Mouse (Mus musculus): Measurements from ENCODE around the gene Pradc1.

Pradc1 gene

GRCm38 (mm10) chr6:85431842-85432431 is 19.8 kb downstream of the Pradc1 start, which contains the start of gene Smyd5:
Gene Smyd5, plus strand, starts transcription at chr6:85431989.
- H3K27me3 ChIP-seq (ENCODE audit: insufficient read depth, low read length), result peaks cover 15% of the 10 kb centered on the region
- H3K36me3 ChIP-seq (ENCODE audit: insufficient read depth, low read length), result peaks cover 22% of the 10 kb centered on the region
- TF ChIP-seq NANOG (IDR thresholded peaks at IDR 0.05; ENCODE audit: borderline replicate concordance, low read length) (no peak), CTCF (conservative IDR thresholded peaks at IDR 0.05; ENCODE audit: low read length) (no peak), POU5F1 (IDR thresholded peaks at IDR 0.05; ENCODE audit: borderline replicate concordance, low read length) (no peak)
- no peaks in the 10 kb centered on the region for H3K9me3 ChIP-seq (ENCODE audit: low read length)
- peaks cover 48% of the 10 kb centered on the region for H3K4me1 ChIP-seq (replicated peaks; ENCODE audit: low read depth, low read length)
- H3K4me3 ChIP-seq (replicated peaks; ENCODE audit: low read length), result peak within 1 kb of the TSS; percentile 100

DNA sequence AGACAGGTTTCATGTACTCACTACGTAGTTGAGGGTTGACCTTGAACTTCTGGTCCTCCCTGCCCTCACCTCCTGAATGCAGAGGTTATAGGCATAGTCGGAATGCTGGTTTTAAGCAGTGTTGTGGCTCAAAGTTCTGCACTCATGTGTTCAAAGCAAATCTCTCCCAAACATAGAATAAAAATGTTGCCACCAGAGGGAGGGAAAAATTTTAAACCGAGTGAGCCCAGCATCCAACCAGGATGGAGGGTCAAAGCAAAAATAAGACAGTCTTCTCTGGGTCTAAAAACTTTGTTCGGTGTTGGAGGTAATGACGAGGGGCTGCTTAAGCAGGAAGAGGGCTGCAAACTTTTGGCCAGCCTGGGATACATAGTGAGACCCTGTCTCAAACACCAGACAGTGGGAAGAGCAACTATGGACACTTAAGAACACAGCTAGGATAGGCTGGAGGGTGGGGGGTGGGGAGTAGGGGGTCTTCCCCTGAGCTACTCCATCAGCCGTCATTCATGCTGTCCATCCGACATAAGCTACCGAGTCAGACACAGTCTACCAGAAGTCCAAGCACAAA is 20.4 kb downstream of the Pradc1 start:
- Histone ChIP-seq H3K9me3 (ENCODE audit: low read length) (no peaks in the 10 kb centered on the region), H3K27me3 (ENCODE audit: insufficient read depth, low read length) (peaks cover 20% of the 10 kb centered on the region), H3K4me1 (replicated peaks; ENCODE audit: low read depth, low read length) (peaks cover 44% of the 10 kb centered on the region), H3K4me3 (replicated peaks; ENCODE audit: low read length) (peak overlapping the region; percentile 100), H3K36me3 (ENCODE audit: insufficient read depth, low read length) (peaks cover 17% of the 10 kb centered on the region)
- TF ChIP-seq CTCF (conservative IDR thresholded peaks at IDR 0.05; ENCODE audit: low read length) (no peak), NANOG (IDR thresholded peaks at IDR 0.05; ENCODE audit: borderline replicate concordance, low read length) (no peak), POU5F1 (IDR thresholded peaks at IDR 0.05; ENCODE audit: borderline replicate concordance, low read length) (no peak)

DNA sequence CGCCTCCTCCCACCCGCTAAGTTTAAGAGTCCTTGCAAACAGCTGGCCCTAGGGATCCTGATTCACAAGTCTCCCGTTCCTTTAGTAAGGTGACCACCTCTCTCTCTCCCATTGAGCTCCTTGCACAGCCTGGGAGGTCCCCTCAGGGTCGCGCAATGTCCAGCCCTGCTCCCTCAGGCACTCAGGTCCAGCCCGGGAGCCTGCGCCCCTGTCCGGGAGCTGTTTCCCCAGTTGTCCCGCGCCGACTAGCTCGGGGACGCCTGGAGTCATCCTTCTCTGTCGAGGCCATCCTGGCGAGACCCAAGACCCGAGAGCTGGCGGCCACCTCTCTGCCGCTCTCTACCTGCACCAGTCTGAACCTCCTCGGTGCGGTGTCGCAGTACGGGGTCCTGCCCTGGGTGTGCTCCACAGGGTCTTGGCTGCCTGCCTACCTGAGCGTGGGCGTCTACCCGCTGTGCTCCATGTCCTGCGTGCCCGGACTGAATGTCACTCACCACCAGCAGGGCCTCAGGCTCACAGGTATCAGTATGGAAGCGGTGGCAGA is 27.9 kb downstream of the Pradc1 start, which contains the start of gene Noto:
TSS of gene Noto (plus strand) at position 51 of the 544 bp plus-strand sequence.
- H3K27me3 ChIP-seq (ENCODE audit: insufficient read depth, low read length), result peaks cover 66% of the 10 kb centered on the region
- no peak for TF ChIP-seq CTCF (conservative IDR thresholded peaks at IDR 0.05; ENCODE audit: low read length)
- peak within 1 kb of the TSS; percentile 71 for H3K4me3 ChIP-seq (replicated peaks; ENCODE audit: low read length)
- H3K36me3 ChIP-seq (ENCODE audit: insufficient read depth, low read length), result no peaks in the 10 kb centered on the region
- no peaks in the 10 kb centered on the region for H3K9me3 ChIP-seq (ENCODE audit: low read length)
- peaks cover 22% of the 10 kb centered on the region for H3K4me1 ChIP-seq (replicated peaks; ENCODE audit: low read depth, low read length)

DNA sequence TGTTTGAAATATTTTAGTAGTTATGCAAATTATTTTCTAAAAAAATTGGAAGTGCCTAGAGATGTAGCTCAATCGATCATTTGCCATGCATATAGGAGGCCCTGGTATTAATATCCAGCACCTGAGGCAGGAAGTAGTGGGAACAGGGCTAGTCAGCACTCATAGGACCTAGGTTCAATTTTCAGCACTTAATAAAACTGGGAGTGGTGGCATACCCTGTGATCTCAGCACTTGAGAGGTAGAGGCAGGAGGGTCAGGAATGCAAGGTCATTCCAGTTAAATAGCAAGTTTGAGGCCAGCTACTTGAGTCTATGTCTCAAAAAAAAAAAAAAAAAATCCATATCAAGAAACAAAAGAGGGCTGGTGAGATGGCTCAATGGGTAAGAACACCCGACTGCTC is 32.6 kb downstream of the Pradc1 start:
- no peak overlapping the region for H3K4me3 ChIP-seq (replicated peaks; ENCODE audit: low read length)
- peaks cover 49% of the 10 kb centered on the region for H3K27me3 ChIP-seq (ENCODE audit: insufficient read depth, low read length)
- peaks cover 20% of the 10 kb centered on the region for H3K4me1 ChIP-seq (replicated peaks; ENCODE audit: low read depth, low read length)
- TF ChIP-seq POU5F1 (IDR thresholded peaks at IDR 0.05; ENCODE audit: borderline replicate concordance, low read length), result no peak
- TF ChIP-seq CTCF (conservative IDR thresholded peaks at IDR 0.05; ENCODE audit: low read length), result no peak
- no peak for TF ChIP-seq NANOG (IDR thresholded peaks at IDR 0.05; ENCODE audit: borderline replicate concordance, low read length)
- H3K9me3 ChIP-seq (ENCODE audit: low read length), result no peaks in the 10 kb centered on the region
- no peaks in the 10 kb centered on the region for H3K36me3 ChIP-seq (ENCODE audit: insufficient read depth, low read length)

GRCm38 (mm10) chr6:85415829-85416228 is 35.9 kb downstream of the Pradc1 start:
- Histone ChIP-seq H3K9me3 (ENCODE audit: low read length) (no peaks in the 10 kb centered on the region), H3K36me3 (ENCODE audit: insufficient read depth, low read length) (no peaks in the 10 kb centered on the region), H3K4me1 (replicated peaks; ENCODE audit: low read depth, low read length) (peaks cover 16% of the 10 kb centered on the region), H3K4me3 (replicated peaks; ENCODE audit: low read length) (no peak overlapping the region), H3K27me3 (ENCODE audit: insufficient read depth, low read length) (peaks cover 18% of the 10 kb centered on the region)
- no peak for TF ChIP-seq CTCF (conservative IDR thresholded peaks at IDR 0.05; ENCODE audit: low read length)
- no peak for TF ChIP-seq NANOG (IDR thresholded peaks at IDR 0.05; ENCODE audit: borderline replicate concordance, low read length)
- TF ChIP-seq POU5F1 (IDR thresholded peaks at IDR 0.05; ENCODE audit: borderline replicate concordance, low read length), result no peak

GRCm38 (mm10) chr6:85410771-85411273 is 40.9 kb downstream of the Pradc1 start:
- Histone ChIP-seq H3K4me1 (replicated peaks; ENCODE audit: low read depth, low read length) (peaks cover 35% of the 10 kb centered on the region), H3K27me3 (ENCODE audit: insufficient read depth, low read length) (peaks cover 56% of the 10 kb centered on the region), H3K4me3 (replicated peaks; ENCODE audit: low read length) (no peak overlapping the region), H3K9me3 (ENCODE audit: low read length) (no peaks in the 10 kb centered on the region), H3K36me3 (ENCODE audit: insufficient read depth, low read length) (no peaks in the 10 kb centered on the region)
- TF ChIP-seq NANOG (IDR thresholded peaks at IDR 0.05; ENCODE audit: borderline replicate concordance, low read length), result no peak
- no peak for TF ChIP-seq POU5F1 (IDR thresholded peaks at IDR 0.05; ENCODE audit: borderline replicate concordance, low read length)
- peak; percentile 38 for TF ChIP-seq CTCF (conservative IDR thresholded peaks at IDR 0.05; ENCODE audit: low read length)

DNA sequence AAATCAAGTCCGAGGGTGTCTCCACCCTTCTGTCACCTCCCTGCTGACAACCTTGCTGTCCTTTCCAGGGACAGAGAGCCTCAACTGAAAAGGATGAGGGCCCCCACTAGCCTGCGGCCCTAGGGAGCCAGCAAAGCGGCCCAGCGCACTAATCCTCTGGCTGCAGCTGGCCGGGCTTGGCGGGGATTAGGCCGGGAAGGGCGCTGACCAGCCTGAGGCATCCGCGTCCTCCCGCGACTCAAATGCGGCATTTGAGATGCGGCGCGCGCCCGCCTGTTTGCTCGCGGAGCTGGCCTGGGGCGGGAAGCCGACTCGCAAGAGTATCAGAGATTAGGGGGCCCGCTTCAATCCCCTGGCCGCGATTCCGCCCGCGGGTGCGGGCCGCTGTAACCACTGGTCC is 42.8 kb downstream of the Pradc1 start:
- Histone ChIP-seq H3K4me1 (replicated peaks; ENCODE audit: low read depth, low read length) (peaks cover 35% of the 10 kb centered on the region), H3K36me3 (ENCODE audit: insufficient read depth, low read length) (no peaks in the 10 kb centered on the region), H3K9me3 (ENCODE audit: low read length) (no peaks in the 10 kb centered on the region), H3K27me3 (ENCODE audit: insufficient read depth, low read length) (peaks cover 55% of the 10 kb centered on the region), H3K4me3 (replicated peaks; ENCODE audit: low read length) (peak overlapping the region; percentile 75)
- TF ChIP-seq CTCF (conservative IDR thresholded peaks at IDR 0.05; ENCODE audit: low read length), result no peak
- no peak for TF ChIP-seq POU5F1 (IDR thresholded peaks at IDR 0.05; ENCODE audit: borderline replicate concordance, low read length)
- TF ChIP-seq NANOG (IDR thresholded peaks at IDR 0.05; ENCODE audit: borderline replicate concordance, low read length), result no peak

- H3K36me3 ChIP-seq (ENCODE audit: insufficient read depth, low read length), result no peaks in the 10 kb centered on the region
- TF ChIP-seq CTCF (conservative IDR thresholded peaks at IDR 0.05; ENCODE audit: low read length), result no peak
- no peak for TF ChIP-seq POU5F1 (IDR thresholded peaks at IDR 0.05; ENCODE audit: borderline replicate concordance, low read length)
- no peak for TF ChIP-seq NANOG (IDR thresholded peaks at IDR 0.05; ENCODE audit: borderline replicate concordance, low read length)
- peaks cover 29% of the 10 kb centered on the region for H3K27me3 ChIP-seq (ENCODE audit: insufficient read depth, low read length)
- H3K4me3 ChIP-seq (replicated peaks; ENCODE audit: low read length), result no peak overlapping the region
- H3K4me1 ChIP-seq (replicated peaks; ENCODE audit: low read depth, low read length), result peaks cover 9% of the 10 kb centered on the region; the same call in 1 of the 2 replicates
- H3K9me3 ChIP-seq (ENCODE audit: low read length), result no peaks in the 10 kb centered on the region
Measured at GRCm38 (mm10) chr6:85403039-85403438, 48.7 kb downstream of the Pradc1 start.

All from E14TG2a.4 (cell line).